Mouse (Mus musculus): ENCODE results near the gene Clic1.

DNA sequence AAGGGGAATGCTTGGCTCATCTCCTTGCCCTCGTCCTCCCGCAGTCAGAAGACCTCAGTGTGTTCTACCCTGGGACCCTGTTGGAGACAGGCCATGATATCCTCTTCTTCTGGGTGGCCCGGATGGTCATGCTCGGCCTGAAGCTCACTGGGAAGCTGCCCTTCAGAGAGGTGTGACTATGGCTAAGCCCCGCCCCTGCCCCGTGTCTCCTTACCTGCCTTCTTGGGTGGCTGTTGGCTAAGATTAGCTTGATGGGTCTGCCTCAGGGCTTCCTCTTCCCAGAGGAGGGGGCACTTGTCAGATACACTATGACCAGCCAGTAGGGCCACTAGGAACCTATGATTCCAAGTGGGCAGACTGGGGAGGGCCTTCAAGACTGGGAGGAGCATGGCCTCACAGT is 36.5 kb upstream of the Clic1 start:
- TF ChIP-seq CTCF (IDR thresholded peaks at IDR 0.05) (no peak), EP300 (IDR thresholded peaks at IDR 0.05; ENCODE audit: insufficient read depth, low read depth, low read length) (no peak), POLR2A (IDR thresholded peaks at IDR 0.05; ENCODE audit: insufficient read depth, low read depth, low read length) (no peak)
